Mouse (Mus musculus) layer of hippocampus, adult 9-10 months (tissue): Measurements from ENCODE around the gene Slit3.
A peak's percentile ranks its signal among the peaks of the same experiment; 100 is the strongest.

ENCODE experiments used
- DNase-seq: peaks from one replicate; pipeline ENCODE4 v3.0.0; 2022; ENCODE audit warnings: low spot score

Gene Slit3

GRCm38 (mm10) chr11:35587174-35587959 is 466.3 kb downstream of the Slit3 start:
- DNase-seq, result peak; percentile 72

GRCm38 (mm10) chr11:35589892-35590291 is 468.9 kb downstream of the Slit3 start:
- DNase-seq, result no peak

GRCm38 (mm10) chr11:35593146-35594034 is 472.4 kb downstream of the Slit3 start:
- DNase-seq, result no peak

GRCm38 (mm10) chr11:35596064-35596463 is 475.0 kb downstream of the Slit3 start:
- no peak for DNase-seq

GRCm38 (mm10) chr11:35597882-35598281 is 476.9 kb downstream of the Slit3 start:
- DNase-seq, result no peak

GRCm38 (mm10) chr11:35598732-35599131 is 477.7 kb downstream of the Slit3 start:
- DNase-seq, result no peak

- no peak for DNase-seq
Measured at GRCm38 (mm10) chr11:35601652-35602240, 480.7 kb downstream of the Slit3 start.

GRCm38 (mm10) chr11:35602586-35602985 is 481.6 kb downstream of the Slit3 start:
- no peak for DNase-seq

- no peak for DNase-seq
Measured at GRCm38 (mm10) chr11:35603946-35604345, 482.9 kb downstream of the Slit3 start.

- DNase-seq, result no peak
Measured at GRCm38 (mm10) chr11:35604848-35605790, 484.1 kb downstream of the Slit3 start.

- DNase-seq, result peak; percentile 35
Measured at GRCm38 (mm10) chr11:35607191-35607590, 486.2 kb downstream of the Slit3 start.

GRCm38 (mm10) chr11:35608794-35609193 is 487.8 kb downstream of the Slit3 start:
- no peak for DNase-seq

GRCm38 (mm10) chr11:35612262-35612896 is 491.4 kb downstream of the Slit3 start:
- no peak for DNase-seq

- DNase-seq, result no peak
Measured at GRCm38 (mm10) chr11:35614530-35614929, 493.5 kb downstream of the Slit3 start.

GRCm38 (mm10) chr11:35619421-35619820 is 498.4 kb downstream of the Slit3 start:
- no peak for DNase-seq

GRCm38 (mm10) chr11:35622736-35623135 is 501.7 kb downstream of the Slit3 start:
- DNase-seq, result no peak

GRCm38 (mm10) chr11:35624515-35625270 is 503.7 kb downstream of the Slit3 start:
- DNase-seq, result no peak

- no peak for DNase-seq
Measured at GRCm38 (mm10) chr11:35625576-35625975, 504.6 kb downstream of the Slit3 start.

- no peak for DNase-seq
Measured at GRCm38 (mm10) chr11:35626161-35626885, 505.3 kb downstream of the Slit3 start.

GRCm38 (mm10) chr11:35627815-35628214 is 506.8 kb downstream of the Slit3 start:
- no peak for DNase-seq
